Mouse (Mus musculus) heart, postnatal 0 days (tissue): ENCODE results near the gene Raver2.

ENCODE experiments used
- CTCF ChIP-seq: IDR thresholded peaks from 2 replicates; pipeline ENCODE4 v1.5.1; 2016; ENCODE audit warnings: antibody characterized with exemption, control low read depth, low read depth
- EP300 ChIP-seq: IDR thresholded peaks from 2 replicates; pipeline ENCODE4 v1.6.1; 2016; ENCODE audit warnings: antibody characterized with exemption, low read depth

- TF ChIP-seq CTCF (no peak), EP300 (no peak)
Observed at GRCm38 (mm10) chr4:101066401-101066800, 2.4 kb upstream of the Raver2 start.
